Mouse (Mus musculus) adrenal gland, adult (tissue): Measurements from ENCODE around the gene Ckmt1.

ENCODE experiments used
- DNase-seq, 2 experiments: peaks; one replicate each; pipeline ENCODE4 v3.0.0; 2022 to 2023; ENCODE audit warnings: low spot score in 1 of 2; ENCODE audit not compliant: inconsistent age in 2 of 2

Ckmt1 gene

DNA sequence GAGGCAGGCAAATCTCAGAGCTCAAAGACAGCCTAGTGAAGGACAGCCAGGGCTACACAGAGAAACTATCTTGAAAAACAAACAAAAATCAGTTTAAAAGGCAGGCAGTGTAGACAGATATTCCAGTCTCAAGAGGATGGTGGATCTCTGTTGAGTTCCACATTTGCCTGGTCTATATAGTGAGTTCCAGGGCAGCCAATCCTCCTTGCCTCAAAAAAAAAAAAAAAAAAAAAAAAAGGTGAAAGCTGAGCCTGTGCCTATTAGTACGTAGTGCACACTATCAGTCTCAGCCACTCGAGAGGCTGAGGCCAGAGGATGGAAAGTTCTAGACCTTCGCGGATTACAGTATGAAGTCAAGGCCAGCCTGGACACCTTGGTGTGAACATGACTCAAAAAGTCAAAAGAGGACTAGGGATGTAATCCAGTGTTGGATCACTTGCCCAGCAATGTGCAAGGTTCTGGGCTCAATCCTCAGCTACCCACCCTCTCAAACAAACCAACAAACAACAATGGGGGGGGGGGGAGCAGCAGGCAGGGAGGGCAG lies 55.4 kb downstream of the Ckmt1 start:
- DNase-seq = peak in 1 of 2 experiments; percentile 68
